Mouse (Mus musculus): ENCODE results near the gene Nfkbia. TPM values are rescaled to one million over a fixed set of nuclear protein-coding genes. Genes with fewer than 3 reads are reported as not detected.

The Nfkbia gene
- polyA plus RNA-seq (2015; fragmentation: Nextera tagmentation; extraction: Ambion mirVana), result 15.0 and 15.6 TPM in 2 replicates

DNA sequence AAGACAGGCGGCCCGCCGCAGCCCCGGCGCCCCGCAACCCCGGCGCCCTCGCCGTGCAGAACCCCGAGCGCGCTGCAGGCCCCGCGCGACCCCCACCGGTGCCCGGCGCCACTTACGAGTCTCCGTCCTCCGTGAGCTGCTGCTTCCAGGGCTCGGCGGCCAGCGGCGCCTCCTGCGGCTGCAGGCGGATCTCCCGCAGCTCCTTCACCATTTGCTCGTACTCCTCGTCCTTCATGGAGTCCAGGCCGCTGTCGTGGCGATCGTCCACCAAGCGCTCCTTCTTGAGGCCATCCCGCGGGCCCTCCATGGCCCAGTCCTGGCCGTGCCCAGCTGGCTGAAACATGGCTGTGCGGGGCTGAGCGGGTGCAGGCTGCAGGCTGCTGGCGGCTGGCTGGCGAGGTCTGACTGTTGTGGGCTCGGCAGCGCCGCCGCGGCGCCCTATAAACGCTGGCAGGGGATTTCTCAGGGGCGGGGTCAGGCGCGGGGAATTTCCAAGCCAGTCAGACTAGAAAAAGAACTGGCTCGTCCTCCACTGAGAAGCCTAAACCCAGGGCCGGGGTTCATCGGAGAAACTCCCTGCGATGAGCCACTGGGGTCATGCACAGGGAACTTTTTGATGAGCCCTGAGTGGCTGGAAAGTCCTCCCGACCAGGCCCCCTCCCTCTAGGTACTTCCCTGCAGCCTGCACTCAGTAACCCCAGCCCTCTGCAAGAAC lies at the start of gene Nfkbia:
Nfkbia (minus strand) TSS at position 464 of the 715 bp plus-strand sequence.
- peak within 1 kb of the TSS; percentile 98 for H3K4me2 ChIP-seq
- H3K36me3 ChIP-seq, result peaks cover 28% of the 10 kb centered on the region
- peak; percentile 80 for ATAC-seq (ENCODE audit: low read depth)
- WGBS (ENCODE audit: insufficient replicate concordance), result 0% methylated on average over 39 of the region's 58 CpGs
- H3K4me1 ChIP-seq (replicated peaks), result peaks cover 47% of the 10 kb centered on the region
- no peaks in the 10 kb centered on the region for H3K9me3 ChIP-seq (replicated peaks)
- H3K4me3 ChIP-seq (replicated peaks), result peak within 1 kb of the TSS; percentile 89
- peak within 1 kb of the TSS; percentile 96 for H3K27ac ChIP-seq
- peak within 1 kb of the TSS; percentile 94 for H3K9ac ChIP-seq
- peak; percentile 76 for DNase-seq
- H3K27me3 ChIP-seq, result peaks cover 4% of the 10 kb centered on the region; the same call in 1 of the 2 replicates

DNA sequence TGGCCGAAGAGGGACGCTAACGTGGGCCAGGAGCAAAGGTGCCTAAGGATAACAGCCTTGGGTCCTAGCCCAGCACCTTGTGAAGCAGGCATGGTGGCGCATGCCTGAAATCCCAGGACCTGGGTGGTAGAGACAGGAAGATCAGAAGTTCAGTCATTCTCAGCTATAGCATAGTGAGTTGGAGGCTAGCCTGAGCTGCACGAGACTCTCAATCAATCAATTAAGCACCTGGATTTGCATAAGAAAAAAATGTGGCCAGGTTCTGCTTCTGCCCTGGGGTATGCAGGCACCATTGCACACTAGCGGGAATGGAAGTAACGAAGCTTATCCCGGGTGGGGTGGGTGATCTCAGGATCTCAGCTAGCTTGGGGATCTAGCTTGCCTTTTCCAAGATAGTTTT lies 46.7 kb upstream of the Nfkbia start:
- no peak for DNase-seq
- Histone ChIP-seq H3K27ac (no peak overlapping the region), H3K27me3 (peaks cover 23% of the 10 kb centered on the region), H3K4me3 (replicated peaks) (no peak overlapping the region), H3K4me1 (replicated peaks) (no peaks in the 10 kb centered on the region), H3K9ac (no peak overlapping the region), H3K9me3 (replicated peaks) (no peaks in the 10 kb centered on the region), H3K36me3 (no peaks in the 10 kb centered on the region), H3K4me2 (no peak overlapping the region)
- no peak for ATAC-seq (ENCODE audit: low read depth)
- WGBS (ENCODE audit: insufficient replicate concordance), result 56% methylated on average over 8 of the region's 8 CpGs

DNA sequence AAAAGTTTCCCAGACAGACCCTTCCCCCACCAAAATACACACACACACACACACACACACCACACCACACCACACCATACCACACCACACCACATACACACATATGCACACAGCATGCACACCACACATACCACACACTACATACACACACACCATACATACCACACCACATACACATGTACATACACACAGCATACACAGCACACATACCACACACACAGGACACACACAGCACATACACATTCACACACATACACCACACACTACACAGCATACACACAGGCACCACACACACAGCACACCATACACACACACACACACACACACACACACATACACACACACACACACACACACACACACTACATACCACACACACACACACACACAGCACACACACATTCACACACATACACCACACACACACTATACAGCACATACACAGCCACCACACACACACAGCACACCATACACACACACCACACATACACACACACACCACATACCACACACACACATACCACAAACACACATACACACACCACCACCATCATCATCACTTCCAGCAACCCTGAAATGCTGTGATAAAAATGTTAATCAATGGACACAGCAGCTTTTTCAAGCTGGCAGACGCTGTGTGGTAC lies 46.0 kb upstream of the Nfkbia start:
- DNase-seq (no peak), ATAC-seq (ENCODE audit: low read depth) (0 out of 2 replicates have a peak, but pooled peaks have one; percentile 39)
- Histone ChIP-seq H3K36me3 (no peaks in the 10 kb centered on the region), H3K9ac (no peak overlapping the region), H3K4me1 (replicated peaks) (no peaks in the 10 kb centered on the region), H3K27ac (no peak overlapping the region), H3K27me3 (peaks cover 23% of the 10 kb centered on the region), H3K4me3 (replicated peaks) (no peak overlapping the region), H3K9me3 (replicated peaks) (no peaks in the 10 kb centered on the region), H3K4me2 (no peak overlapping the region)
- 62% methylated on average over 1 of the region's 1 CpGs for WGBS (ENCODE audit: insufficient replicate concordance)

DNA sequence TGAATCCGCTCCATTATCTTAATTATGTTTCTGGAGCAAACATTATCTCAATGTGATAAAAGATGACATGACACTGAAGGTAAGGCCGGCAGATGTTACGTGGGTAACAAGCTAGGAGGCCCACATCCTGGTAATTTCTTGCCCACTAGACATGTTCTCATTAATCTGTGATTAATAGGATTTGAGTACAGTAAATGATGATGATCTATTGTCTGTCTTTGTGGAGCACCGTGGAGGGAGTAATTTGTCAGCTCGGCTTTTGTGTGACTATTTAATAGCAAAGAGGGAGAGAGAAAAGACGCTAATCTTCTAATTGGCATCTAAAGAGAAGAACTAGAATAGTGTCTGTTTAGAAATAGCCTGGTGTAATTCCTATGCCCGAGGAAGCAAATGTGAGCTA lies 45.3 kb upstream of the Nfkbia start:
- DNase-seq (no peak), ATAC-seq (ENCODE audit: low read depth) (no peak)
- no peak overlapping the region for H3K4me3 ChIP-seq (replicated peaks)
- H3K4me1 ChIP-seq (replicated peaks), result no peaks in the 10 kb centered on the region
- peaks cover 23% of the 10 kb centered on the region for H3K27me3 ChIP-seq
- no peak overlapping the region for H3K4me2 ChIP-seq
- H3K9me3 ChIP-seq (replicated peaks), result no peaks in the 10 kb centered on the region
- H3K27ac ChIP-seq, result no peak overlapping the region
- 65% methylated on average over 7 of the region's 7 CpGs for WGBS (ENCODE audit: insufficient replicate concordance)
- H3K36me3 ChIP-seq, result no peaks in the 10 kb centered on the region
- H3K9ac ChIP-seq, result no peak overlapping the region

DNA sequence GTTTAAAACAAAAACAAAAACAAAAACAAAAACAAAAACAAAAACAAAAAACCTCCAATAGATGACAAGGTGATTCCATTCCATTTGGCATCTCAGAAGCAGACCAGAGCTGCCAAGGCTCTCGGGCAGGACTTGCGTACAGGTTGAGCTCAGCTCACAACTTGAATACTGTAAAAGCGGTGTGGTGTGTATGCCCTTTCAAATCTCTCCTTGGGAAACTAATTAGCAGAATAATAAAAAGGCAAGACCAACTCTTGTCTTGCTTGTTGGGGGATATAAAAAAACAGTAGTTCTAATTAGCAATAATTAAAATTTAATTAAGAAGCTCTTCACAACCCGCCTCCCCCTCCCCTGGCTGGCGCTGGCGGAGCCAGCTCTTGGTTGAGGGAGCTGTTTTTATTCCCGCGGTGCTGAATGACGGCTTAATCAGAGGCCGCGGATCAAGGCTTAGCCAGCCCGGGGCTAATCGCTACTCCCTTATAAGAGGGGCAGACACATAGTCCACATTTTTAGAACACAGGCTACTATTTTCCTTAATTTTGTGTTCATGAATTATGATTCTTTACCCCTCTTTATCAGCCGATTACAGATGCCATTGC lies 44.2 kb upstream of the Nfkbia start:
- no peaks in the 10 kb centered on the region for H3K36me3 ChIP-seq
- H3K27me3 ChIP-seq, result peaks cover 23% of the 10 kb centered on the region
- no peak for DNase-seq
- H3K9me3 ChIP-seq (replicated peaks), result no peaks in the 10 kb centered on the region
- no peaks in the 10 kb centered on the region for H3K4me1 ChIP-seq (replicated peaks)
- no peak for ATAC-seq (ENCODE audit: low read depth)
- WGBS (ENCODE audit: insufficient replicate concordance), result 12% methylated on average over 14 of the region's 14 CpGs
- no peak overlapping the region for H3K9ac ChIP-seq
- H3K4me2 ChIP-seq, result no peak overlapping the region
- H3K4me3 ChIP-seq (replicated peaks), result no peak overlapping the region
- no peak overlapping the region for H3K27ac ChIP-seq

DNA sequence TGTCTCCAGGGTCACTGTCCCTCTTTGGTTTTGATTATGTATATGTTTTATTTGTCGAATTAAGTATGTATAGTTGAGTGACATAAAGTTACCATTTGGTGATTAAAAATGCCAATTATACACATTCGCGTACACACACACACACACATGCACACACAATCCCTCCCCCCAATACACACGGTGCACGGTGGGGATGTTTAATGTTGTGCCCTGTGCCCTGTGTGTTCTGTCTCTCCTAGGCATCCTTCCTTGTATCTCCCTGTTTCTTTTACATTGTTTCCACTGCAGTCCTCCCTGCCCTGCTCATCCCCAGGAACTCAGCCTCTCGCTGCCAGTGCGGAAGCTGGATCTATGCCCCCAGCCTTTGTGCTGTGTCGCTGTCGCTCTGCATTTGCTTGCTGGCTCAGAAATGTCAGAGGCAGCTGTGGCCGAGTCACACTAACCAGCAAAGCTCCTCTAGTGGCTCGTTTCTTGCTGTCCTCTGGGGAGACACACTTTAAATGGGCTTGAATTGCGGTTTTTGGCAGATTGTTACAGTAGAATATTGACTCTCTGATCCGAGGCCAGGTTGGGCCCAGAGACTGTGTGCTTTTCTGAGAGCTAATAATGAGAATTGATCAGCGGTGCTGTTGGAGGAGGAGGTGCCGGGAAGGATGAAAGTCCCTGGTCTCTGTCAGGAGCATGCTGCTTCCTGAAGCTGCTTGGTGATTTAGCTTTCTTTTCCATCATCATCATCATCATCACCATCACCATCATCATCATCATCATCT lies 34.7 kb upstream of the Nfkbia start:
- Histone ChIP-seq H3K4me1 (replicated peaks) (no peaks in the 10 kb centered on the region), H3K27ac (no peak overlapping the region), H3K4me2 (no peak overlapping the region), H3K9ac (no peak overlapping the region), H3K27me3 (no peaks in the 10 kb centered on the region), H3K4me3 (replicated peaks) (no peak overlapping the region), H3K9me3 (replicated peaks) (no peaks in the 10 kb centered on the region), H3K36me3 (no peaks in the 10 kb centered on the region)
- ATAC-seq (ENCODE audit: low read depth) (no peak), DNase-seq (no peak)
- WGBS (ENCODE audit: insufficient replicate concordance), result 60% methylated on average over 15 of the region's 15 CpGs

DNA sequence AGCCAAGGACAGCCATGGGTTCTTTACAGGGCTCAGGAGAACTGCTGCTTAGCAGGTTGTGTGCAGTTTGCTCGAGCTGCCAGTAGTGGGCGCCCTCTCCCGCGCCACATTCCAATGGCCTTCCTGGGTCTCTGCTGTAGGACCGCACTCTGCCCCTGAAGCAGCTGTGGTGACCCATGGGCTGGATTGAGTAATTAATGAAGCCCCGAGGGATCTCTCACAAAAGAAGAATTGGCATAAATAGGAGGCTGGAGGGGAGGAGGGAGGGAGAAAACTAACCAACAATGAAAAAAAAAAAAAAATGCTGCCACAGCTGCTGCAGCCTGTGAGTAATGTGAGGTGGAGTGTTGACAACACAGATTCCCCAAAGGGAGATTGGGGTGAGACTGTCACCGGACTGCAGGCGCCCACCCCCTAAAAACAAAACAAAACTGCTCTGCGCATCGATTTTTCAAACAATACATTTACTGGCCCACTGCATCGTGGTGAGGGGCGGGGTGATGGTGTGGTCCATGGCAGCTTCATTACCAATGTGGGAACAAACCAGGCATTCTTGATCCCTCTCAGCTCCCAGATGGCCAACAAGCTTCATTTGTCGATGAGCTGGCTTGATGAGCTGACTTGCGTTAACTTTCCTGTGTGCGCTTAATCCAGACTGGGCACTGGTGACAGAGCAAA lies 25.8 kb upstream of the Nfkbia start:
- H3K9ac ChIP-seq, result no peak overlapping the region
- no peaks in the 10 kb centered on the region for H3K4me1 ChIP-seq (replicated peaks)
- DNase-seq, result peak; percentile 9
- H3K4me2 ChIP-seq, result no peak overlapping the region
- no peak overlapping the region for H3K27ac ChIP-seq
- WGBS (ENCODE audit: insufficient replicate concordance), result 51% methylated on average over 15 of the region's 15 CpGs
- H3K9me3 ChIP-seq (replicated peaks), result no peaks in the 10 kb centered on the region
- no peak for ATAC-seq (ENCODE audit: low read depth)
- H3K36me3 ChIP-seq, result no peaks in the 10 kb centered on the region
- no peaks in the 10 kb centered on the region for H3K27me3 ChIP-seq
- H3K4me3 ChIP-seq (replicated peaks), result no peak overlapping the region

DNA sequence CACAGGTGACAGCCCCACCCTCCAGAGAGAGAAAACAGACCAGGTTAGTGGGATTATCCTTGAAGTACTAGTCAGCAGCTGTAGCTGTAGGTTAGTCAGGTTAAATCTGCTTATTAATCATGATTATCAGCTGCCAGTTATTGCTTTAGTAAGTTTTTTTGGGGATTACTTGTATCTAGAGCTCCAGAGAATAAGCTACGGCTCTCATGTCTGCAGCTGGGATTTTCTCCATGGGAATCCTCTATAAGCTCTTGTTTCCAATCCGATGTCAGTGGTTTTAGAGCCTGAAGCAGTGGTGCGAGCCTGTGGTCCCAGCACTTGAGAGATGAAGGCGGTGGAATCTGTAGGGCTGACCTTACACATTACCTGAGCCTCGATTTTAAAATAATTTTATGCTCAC lies 16.4 kb upstream of the Nfkbia start:
- no peaks in the 10 kb centered on the region for H3K36me3 ChIP-seq
- H3K4me2 ChIP-seq, result no peak overlapping the region
- 78% methylated on average over 5 of the region's 5 CpGs for WGBS (ENCODE audit: insufficient replicate concordance)
- H3K4me1 ChIP-seq (replicated peaks), result no peaks in the 10 kb centered on the region
- H3K4me3 ChIP-seq (replicated peaks), result no peak overlapping the region
- H3K27me3 ChIP-seq, result peaks cover 12% of the 10 kb centered on the region
- H3K9me3 ChIP-seq (replicated peaks), result no peaks in the 10 kb centered on the region
- ATAC-seq (ENCODE audit: low read depth) (no peak), DNase-seq (no peak)
- H3K9ac ChIP-seq, result no peak overlapping the region
- H3K27ac ChIP-seq, result no peak overlapping the region

DNA sequence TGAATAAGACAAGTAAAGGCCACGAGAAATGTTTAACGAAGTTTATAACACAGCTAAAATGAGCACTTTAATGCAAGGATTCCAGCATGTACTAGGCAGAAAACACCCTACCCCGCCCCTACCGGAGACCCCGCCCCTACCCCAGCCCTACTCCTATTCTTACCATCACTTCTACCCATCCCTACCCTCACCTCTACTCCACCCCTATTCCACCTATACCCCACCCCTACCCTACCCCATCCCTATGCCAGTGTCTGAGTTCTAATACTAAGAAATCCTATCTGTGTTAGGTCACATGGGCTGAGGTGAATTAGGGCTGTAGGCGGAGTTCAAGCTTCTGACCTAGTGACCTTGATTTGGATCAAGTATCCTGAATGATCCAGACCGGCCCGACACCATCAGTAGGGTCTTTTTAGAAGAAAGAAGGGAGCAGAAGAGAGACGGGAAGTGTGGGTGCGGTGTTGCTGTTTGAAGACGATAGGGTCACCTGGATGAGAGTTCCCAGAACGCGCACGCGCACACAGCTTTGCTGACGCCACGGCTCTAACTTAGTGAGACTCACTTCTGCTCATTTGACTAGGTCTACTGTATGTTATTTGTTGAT lies 15.0 kb upstream of the Nfkbia start:
- no peaks in the 10 kb centered on the region for H3K9me3 ChIP-seq (replicated peaks)
- DNase-seq (no peak), ATAC-seq (ENCODE audit: low read depth) (no peak)
- no peak overlapping the region for H3K9ac ChIP-seq
- no peaks in the 10 kb centered on the region for H3K36me3 ChIP-seq
- H3K4me3 ChIP-seq (replicated peaks), result no peak overlapping the region
- H3K4me1 ChIP-seq (replicated peaks), result no peaks in the 10 kb centered on the region
- no peak overlapping the region for H3K27ac ChIP-seq
- H3K4me2 ChIP-seq, result no peak overlapping the region
- 75% methylated on average over 17 of the region's 17 CpGs for WGBS (ENCODE audit: insufficient replicate concordance)
- H3K27me3 ChIP-seq, result peaks cover 22% of the 10 kb centered on the region

DNA sequence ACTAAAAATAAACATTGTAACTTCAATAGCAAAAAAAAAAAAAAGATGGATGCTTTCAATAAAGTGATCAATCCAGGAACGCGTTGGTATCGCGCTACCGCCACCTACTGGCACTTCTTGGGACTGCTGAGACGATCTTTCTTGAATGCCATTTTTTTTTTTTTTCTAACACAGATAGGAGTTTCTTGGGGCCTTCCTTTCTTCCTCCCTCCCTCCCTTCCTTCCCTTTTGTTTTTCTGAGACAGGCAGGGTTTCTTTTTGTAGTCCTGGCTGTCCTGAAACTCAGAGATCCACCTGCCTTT lies 13.5 kb upstream of the Nfkbia start:
- under 1% methylated on average over 6 of the region's 6 CpGs for WGBS (ENCODE audit: insufficient replicate concordance)
- Histone ChIP-seq H3K36me3 (no peaks in the 10 kb centered on the region), H3K27ac (no peak overlapping the region), H3K9me3 (replicated peaks) (no peaks in the 10 kb centered on the region), H3K9ac (no peak overlapping the region), H3K27me3 (peaks cover 32% of the 10 kb centered on the region), H3K4me2 (no peak overlapping the region), H3K4me1 (replicated peaks) (no peaks in the 10 kb centered on the region), H3K4me3 (replicated peaks) (no peak overlapping the region)
- peak; percentile 58 for DNase-seq
- no peak for ATAC-seq (ENCODE audit: low read depth)

Measured in liver, embryonic 13.5 days (tissue).